Mouse (Mus musculus): ENCODE results near the gene Eif3g. TPM values are rescaled to one million over a fixed set of nuclear protein-coding genes. Genes with fewer than 3 reads are reported as not detected.

The Eif3g gene
- polyA plus RNA-seq, 1 experiment = 223 TPM

- no peak overlapping the region for H3K4me3 ChIP-seq (ENCODE audit: control insufficient read depth, low read depth, low read length)
- no peaks in the 10 kb centered on the region for H3K27me3 ChIP-seq (ENCODE audit: control insufficient read depth, insufficient read depth, low read length)
- TF ChIP-seq CTCF (IDR thresholded peaks at IDR 0.05; ENCODE audit: control insufficient read depth, insufficient read depth, insufficient replicate concordance, low read depth, low read length) (no peak), POLR2A (IDR thresholded peaks at IDR 0.05; ENCODE audit: control insufficient read depth, low read depth, low read length) (no peak)
- no peaks in the 10 kb centered on the region; the same call in none of the 2 replicates for H3K36me3 ChIP-seq (ENCODE audit: control insufficient read depth, insufficient read depth, low read length)
- H3K4me1 ChIP-seq (ENCODE audit: control insufficient read depth, insufficient read depth, low read length) = no peaks in the 10 kb centered on the region
- H3K27ac ChIP-seq (ENCODE audit: control insufficient read depth, insufficient read depth, low read depth, low read length) = no peak overlapping the region
These were observed 11.5 kb upstream of the Eif3g start for GRCm38 (mm10) chr9:20909948-20910347.

DNA sequence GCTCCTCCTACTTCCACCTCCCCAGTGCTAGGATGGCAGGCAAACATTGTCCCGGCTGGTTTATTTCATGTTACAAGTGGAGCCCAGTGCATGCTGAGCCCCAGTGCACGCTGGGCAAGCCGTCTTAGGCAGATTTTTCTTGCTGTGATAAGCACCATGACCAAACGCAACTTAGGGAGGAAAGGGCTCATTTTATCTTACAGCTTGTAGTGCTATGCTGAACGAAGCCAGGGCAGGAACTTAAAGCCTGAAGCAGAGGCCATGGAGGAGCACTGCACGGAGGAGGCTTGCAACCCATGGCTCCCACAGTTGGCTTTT, 3.7 kb upstream of the Eif3g start:
- no peak overlapping the region for H3K4me3 ChIP-seq (ENCODE audit: control insufficient read depth, low read depth, low read length)
- no peaks in the 10 kb centered on the region for H3K27me3 ChIP-seq (ENCODE audit: control insufficient read depth, insufficient read depth, low read length)
- peaks cover 8% of the 10 kb centered on the region for H3K4me1 ChIP-seq (ENCODE audit: control insufficient read depth, insufficient read depth, low read length)
- H3K36me3 ChIP-seq (ENCODE audit: control insufficient read depth, insufficient read depth, low read length) = no peaks in the 10 kb centered on the region
- no peak for TF ChIP-seq POLR2A (IDR thresholded peaks at IDR 0.05; ENCODE audit: control insufficient read depth, low read depth, low read length)
- no peak overlapping the region for H3K27ac ChIP-seq (ENCODE audit: control insufficient read depth, insufficient read depth, low read depth, low read length)

- H3K36me3 ChIP-seq (ENCODE audit: control insufficient read depth, insufficient read depth, low read length) = no peaks in the 10 kb centered on the region
- H3K4me3 ChIP-seq (ENCODE audit: control insufficient read depth, low read depth, low read length) = no peak overlapping the region
- H3K27me3 ChIP-seq (ENCODE audit: control insufficient read depth, insufficient read depth, low read length) = no peaks in the 10 kb centered on the region
- peaks cover 9% of the 10 kb centered on the region for H3K4me1 ChIP-seq (ENCODE audit: control insufficient read depth, insufficient read depth, low read length)
- peak; percentile 5; the same call in 1 of the 2 replicates for TF ChIP-seq CTCF (IDR thresholded peaks at IDR 0.05; ENCODE audit: control insufficient read depth, insufficient read depth, insufficient replicate concordance, low read depth, low read length)
- TF ChIP-seq POLR2A (IDR thresholded peaks at IDR 0.05; ENCODE audit: control insufficient read depth, low read depth, low read length) = no peak
- no peak overlapping the region for H3K27ac ChIP-seq (ENCODE audit: control insufficient read depth, insufficient read depth, low read depth, low read length)
These were observed 3.2 kb upstream of the Eif3g start for GRCm38 (mm10) chr9:20901466-20902173.

- Histone ChIP-seq H3K4me3 (ENCODE audit: control insufficient read depth, low read depth, low read length) (peak overlapping the region; percentile 90), H3K27ac (ENCODE audit: control insufficient read depth, insufficient read depth, low read depth, low read length) (no peak overlapping the region)
These were observed 500 bp downstream of the Eif3g start for GRCm38 (mm10) chr9:20897736-20898510.

DNA sequence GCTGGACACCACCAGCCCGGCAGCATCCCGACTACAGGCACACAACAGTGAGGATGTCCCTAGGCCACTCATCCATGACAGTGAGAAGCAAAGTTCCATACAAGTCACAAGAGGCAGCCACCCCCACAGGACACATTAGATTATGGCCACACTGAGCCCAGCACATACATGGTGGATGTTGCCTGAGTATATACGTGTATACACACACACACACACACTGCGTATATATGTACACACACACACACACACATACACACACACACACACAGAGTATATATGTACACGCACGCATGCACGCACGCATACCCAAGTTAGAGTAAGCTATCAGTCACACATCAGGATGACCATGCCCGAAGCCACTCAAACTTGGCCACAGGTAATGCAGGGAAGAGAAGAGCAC, 3.0 kb downstream of the Eif3g start:
- H3K27me3 ChIP-seq (ENCODE audit: control insufficient read depth, insufficient read depth, low read length) = no peaks in the 10 kb centered on the region
- TF ChIP-seq POLR2A (IDR thresholded peaks at IDR 0.05; ENCODE audit: control insufficient read depth, low read depth, low read length) (no peak), CTCF (IDR thresholded peaks at IDR 0.05; ENCODE audit: control insufficient read depth, insufficient read depth, insufficient replicate concordance, low read depth, low read length) (no peak)
- H3K36me3 ChIP-seq (ENCODE audit: control insufficient read depth, insufficient read depth, low read length) = peaks cover 7% of the 10 kb centered on the region
- no peak overlapping the region for H3K4me3 ChIP-seq (ENCODE audit: control insufficient read depth, low read depth, low read length)
- no peak overlapping the region for H3K27ac ChIP-seq (ENCODE audit: control insufficient read depth, insufficient read depth, low read depth, low read length)
- peaks cover 9% of the 10 kb centered on the region for H3K4me1 ChIP-seq (ENCODE audit: control insufficient read depth, insufficient read depth, low read length)

More at GRCm38 (mm10) chr9:20897736-20898510, 500 bp downstream of the Eif3g start:
- H3K4me1 ChIP-seq (ENCODE audit: control insufficient read depth, insufficient read depth, low read length) = peaks cover 9% of the 10 kb centered on the region
- peaks cover 4% of the 10 kb centered on the region for H3K36me3 ChIP-seq (ENCODE audit: control insufficient read depth, insufficient read depth, low read length)
- H3K27me3 ChIP-seq (ENCODE audit: control insufficient read depth, insufficient read depth, low read length) = no peaks in the 10 kb centered on the region
- TF ChIP-seq CTCF (IDR thresholded peaks at IDR 0.05; ENCODE audit: control insufficient read depth, insufficient read depth, insufficient replicate concordance, low read depth, low read length) (no peak), POLR2A (IDR thresholded peaks at IDR 0.05; ENCODE audit: control insufficient read depth, low read depth, low read length) (no peak)

GRCm38 (mm10) chr9:20894629-20895028, 3.8 kb downstream of the Eif3g start:
- Histone ChIP-seq H3K4me1 (ENCODE audit: control insufficient read depth, insufficient read depth, low read length) (peaks cover 9% of the 10 kb centered on the region), H3K27me3 (ENCODE audit: control insufficient read depth, insufficient read depth, low read length) (no peaks in the 10 kb centered on the region), H3K36me3 (ENCODE audit: control insufficient read depth, insufficient read depth, low read length) (peaks cover 9% of the 10 kb centered on the region), H3K27ac (ENCODE audit: control insufficient read depth, insufficient read depth, low read depth, low read length) (no peak overlapping the region), H3K4me3 (ENCODE audit: control insufficient read depth, low read depth, low read length) (no peak overlapping the region)
- TF ChIP-seq CTCF (IDR thresholded peaks at IDR 0.05; ENCODE audit: control insufficient read depth, insufficient read depth, insufficient replicate concordance, low read depth, low read length) = no peak
- no peak for TF ChIP-seq POLR2A (IDR thresholded peaks at IDR 0.05; ENCODE audit: control insufficient read depth, low read depth, low read length)

DNA sequence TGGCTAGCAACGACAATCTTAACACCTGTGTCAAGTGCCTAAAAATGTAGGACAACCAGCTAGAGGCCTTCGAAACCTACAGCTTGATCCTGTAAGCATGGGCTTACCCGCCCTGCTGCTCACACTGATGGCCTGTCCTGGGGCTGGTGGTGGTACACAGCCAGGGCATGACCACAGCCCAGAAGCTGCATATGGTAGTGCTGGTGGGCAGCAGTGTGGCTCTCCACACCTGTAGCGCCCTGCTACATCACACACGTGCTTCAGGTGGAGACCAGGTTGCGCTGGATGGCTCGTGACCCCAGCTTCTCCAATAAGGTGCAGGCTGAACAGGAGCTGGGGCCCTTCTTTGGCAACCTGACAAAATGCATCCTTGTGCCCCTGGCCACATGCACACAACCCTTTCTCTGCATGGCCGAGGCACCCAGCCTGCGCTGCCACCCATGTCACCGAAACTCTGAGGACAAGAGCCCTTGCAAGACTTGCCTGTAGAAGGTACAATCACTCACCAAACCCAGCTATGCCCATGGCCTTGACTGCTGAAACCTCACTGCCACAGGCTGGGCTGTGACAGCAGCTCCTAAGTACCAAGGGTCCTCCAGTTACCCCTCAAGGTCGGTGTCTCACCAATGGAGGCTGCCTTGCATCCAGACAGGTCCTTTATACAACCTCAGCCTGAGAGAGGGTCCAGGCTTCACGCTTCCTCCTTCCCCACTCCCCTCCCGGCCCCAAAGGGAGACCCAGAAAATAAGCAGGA, 4.7 kb downstream of the Eif3g start:
- H3K27me3 ChIP-seq (ENCODE audit: control insufficient read depth, insufficient read depth, low read length) = no peaks in the 10 kb centered on the region
- H3K36me3 ChIP-seq (ENCODE audit: control insufficient read depth, insufficient read depth, low read length) = peaks cover 9% of the 10 kb centered on the region
- no peak overlapping the region for H3K4me3 ChIP-seq (ENCODE audit: control insufficient read depth, low read depth, low read length)
- TF ChIP-seq POLR2A (IDR thresholded peaks at IDR 0.05; ENCODE audit: control insufficient read depth, low read depth, low read length) = no peak
- TF ChIP-seq CTCF (IDR thresholded peaks at IDR 0.05; ENCODE audit: control insufficient read depth, insufficient read depth, insufficient replicate concordance, low read depth, low read length) = no peak
- H3K4me1 ChIP-seq (ENCODE audit: control insufficient read depth, insufficient read depth, low read length) = peaks cover 7% of the 10 kb centered on the region
- H3K27ac ChIP-seq (ENCODE audit: control insufficient read depth, insufficient read depth, low read depth, low read length) = no peak overlapping the region

Data from testis, adult 2 months (tissue).